Mouse (Mus musculus) frontal cortex, postnatal 14 days (tissue): ENCODE data around the gene Ppp1r12a.

Experiments
- DNase-seq, 2 experiments: peaks; one replicate each; pipeline ENCODE4 v3.0.0; 2022; ENCODE audit warnings: low spot score in 2 of 2

Ppp1r12a gene

GRCm38 (mm10) chr10:108161261-108162256 is at the start of gene Ppp1r12a:
Ppp1r12a (plus strand) TSS chr10:108162193.
- DNase-seq, result peak; percentile 87 to 90

GRCm38 (mm10) chr10:108113361-108114237 is 48.4 kb upstream of the Ppp1r12a start:
- DNase-seq, result no peak

DNA sequence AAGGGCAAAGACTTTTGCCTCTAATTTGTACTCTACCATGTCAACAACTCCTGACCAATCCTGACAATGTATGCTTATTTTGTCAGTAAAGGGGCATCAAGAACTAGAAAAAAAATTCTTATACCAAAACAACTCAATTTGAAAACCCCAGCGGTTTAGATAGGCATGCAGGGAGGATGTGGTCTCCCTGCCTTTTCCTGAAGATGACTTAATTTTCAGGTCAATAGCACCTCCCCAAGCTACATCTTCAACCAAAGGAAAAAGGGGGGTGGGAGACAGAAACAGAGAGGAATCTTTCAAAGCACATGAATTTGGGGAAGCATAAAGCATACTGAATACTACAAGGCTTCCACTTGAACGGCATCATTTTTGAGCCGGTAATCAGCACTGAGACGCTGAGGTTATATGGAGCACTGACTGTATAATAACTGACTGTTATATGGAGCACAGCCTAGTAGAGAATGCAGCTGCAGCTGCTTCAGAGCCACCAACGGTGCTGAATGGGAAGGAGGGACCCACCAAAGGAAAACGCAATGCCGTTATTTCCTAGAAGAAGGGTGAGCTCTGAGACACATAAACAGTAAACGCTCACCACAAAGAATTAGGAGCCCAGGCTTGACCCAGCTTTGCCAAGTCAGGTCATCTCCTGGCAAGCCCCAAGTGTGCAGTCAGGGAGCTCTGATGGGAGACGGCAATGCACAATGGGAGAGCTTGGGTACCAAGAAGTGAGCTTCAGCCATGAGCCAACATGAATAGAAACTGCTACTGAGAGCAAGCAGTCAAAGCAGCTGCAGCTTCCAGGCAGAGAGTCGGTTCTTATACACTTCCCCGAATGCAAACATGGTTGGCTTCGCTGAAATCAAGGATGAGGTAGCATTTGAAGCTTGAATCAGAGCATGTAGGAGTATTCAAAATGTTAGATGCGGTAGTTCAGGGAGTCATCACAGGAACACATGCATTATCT is 43.5 kb upstream of the Ppp1r12a start:
- no peak for DNase-seq

DNA sequence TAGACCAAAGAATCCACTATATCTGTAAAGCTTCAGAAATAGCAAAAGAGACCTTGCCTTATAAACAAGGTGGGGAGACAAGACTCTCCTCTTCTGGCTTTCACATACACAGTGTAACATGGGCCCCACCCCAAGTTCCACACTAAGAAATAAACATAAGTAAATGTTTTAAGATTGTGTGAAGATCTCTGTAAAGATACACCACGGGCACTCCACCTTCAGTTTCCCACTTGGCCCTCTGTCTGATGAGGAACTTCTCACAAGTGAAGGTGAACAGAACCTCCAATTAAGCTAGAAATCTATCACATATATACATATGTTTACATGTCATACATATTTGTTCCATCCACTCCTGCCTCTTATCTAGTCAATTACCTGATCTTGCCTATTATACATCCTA is 42.6 kb upstream of the Ppp1r12a start:
- DNase-seq, result no peak

- no peak for DNase-seq
These were observed 36.9 kb upstream of the Ppp1r12a start for GRCm38 (mm10) chr10:108124934-108125599.

- DNase-seq, result no peak
These were observed 32.8 kb upstream of the Ppp1r12a start for GRCm38 (mm10) chr10:108129167-108129566.

DNA sequence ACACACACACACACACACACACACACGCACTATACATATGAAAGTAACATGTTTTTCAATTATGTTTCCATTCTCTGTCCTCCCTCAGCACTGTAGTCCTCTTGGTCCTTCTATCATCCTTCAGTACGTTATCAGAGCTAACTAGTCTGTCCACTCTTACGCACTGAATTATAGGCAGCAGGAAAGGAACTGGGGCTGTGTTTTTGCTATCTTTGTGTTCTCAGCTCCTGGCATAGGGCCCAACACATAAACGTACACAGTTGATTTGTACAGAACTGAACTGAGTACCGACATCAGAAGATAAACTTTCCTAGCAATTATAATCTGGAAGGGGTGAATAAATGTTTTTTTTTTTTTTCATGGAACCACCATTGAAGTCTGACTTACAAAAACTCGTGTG is 30.1 kb upstream of the Ppp1r12a start:
- DNase-seq, result no peak

GRCm38 (mm10) chr10:108133253-108133652 is 28.7 kb upstream of the Ppp1r12a start:
- DNase-seq, result no peak

DNA sequence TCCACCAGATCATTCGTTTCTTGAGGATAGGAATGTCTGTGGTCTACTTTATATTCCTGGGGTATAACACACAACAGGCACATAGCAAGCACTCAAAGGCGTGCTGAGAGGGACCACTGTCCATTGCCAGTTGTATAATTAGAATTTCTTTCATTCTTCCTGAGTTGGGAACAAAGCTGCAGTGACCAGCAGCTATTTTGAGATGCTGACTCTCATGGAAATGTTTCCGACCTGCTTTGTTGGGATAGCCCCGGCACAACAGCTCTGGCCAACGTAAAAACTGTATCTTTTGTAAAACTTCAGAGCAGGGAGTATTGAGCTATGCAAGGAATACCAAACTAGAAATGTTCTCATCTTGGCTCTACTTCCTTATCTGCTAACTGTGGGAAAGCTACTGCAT is 28.2 kb upstream of the Ppp1r12a start:
- no peak for DNase-seq

DNA sequence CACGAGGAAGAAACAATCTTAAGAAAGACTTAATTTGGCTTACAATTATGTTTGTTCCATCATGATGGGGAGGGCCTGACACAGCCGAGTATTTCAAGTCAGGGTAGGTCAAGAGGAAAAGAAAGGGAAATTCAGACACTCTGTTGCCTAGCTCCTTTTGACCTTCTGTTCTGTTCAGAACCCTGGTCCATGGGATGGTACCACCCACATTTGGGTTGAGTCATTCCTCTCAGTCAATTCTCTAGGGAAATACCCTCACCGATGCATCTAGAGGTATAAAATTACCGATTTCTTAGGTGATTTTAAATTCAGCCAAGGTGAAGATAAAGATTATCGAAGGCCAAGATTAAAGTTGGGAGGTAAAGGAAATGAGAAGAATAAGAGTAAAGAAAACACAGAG is 23.6 kb upstream of the Ppp1r12a start:
- DNase-seq, result no peak

- no peak for DNase-seq
These were observed 22.2 kb upstream of the Ppp1r12a start for GRCm38 (mm10) chr10:108139788-108140187.

DNA sequence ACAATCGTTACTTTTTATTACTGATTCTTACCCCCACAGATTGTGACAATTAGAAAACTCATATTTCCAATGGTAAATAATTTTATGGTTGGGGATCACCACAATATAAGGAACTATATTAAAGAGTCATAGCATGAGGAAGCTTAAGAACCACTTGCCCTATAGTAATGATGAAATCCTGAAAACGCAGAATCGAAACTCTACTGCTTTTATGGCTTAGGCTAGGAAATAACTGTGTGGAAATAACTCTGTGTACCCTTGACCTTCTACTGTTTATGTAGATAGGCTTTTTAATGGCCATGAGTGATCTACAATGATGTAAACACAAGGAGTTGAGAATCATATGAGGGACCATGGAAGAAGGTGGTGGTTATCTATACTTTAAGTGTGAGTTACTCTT is 21.3 kb upstream of the Ppp1r12a start:
- no peak for DNase-seq

GRCm38 (mm10) chr10:108143991-108144525 is 17.9 kb upstream of the Ppp1r12a start:
- no peak for DNase-seq

- DNase-seq, result no peak
These were observed 16.3 kb upstream of the Ppp1r12a start for GRCm38 (mm10) chr10:108145701-108146100.

- no peak for DNase-seq
These were observed 15.0 kb upstream of the Ppp1r12a start for GRCm38 (mm10) chr10:108147031-108147430.

GRCm38 (mm10) chr10:108153301-108153700 is 8.7 kb upstream of the Ppp1r12a start:
- no peak for DNase-seq

DNA sequence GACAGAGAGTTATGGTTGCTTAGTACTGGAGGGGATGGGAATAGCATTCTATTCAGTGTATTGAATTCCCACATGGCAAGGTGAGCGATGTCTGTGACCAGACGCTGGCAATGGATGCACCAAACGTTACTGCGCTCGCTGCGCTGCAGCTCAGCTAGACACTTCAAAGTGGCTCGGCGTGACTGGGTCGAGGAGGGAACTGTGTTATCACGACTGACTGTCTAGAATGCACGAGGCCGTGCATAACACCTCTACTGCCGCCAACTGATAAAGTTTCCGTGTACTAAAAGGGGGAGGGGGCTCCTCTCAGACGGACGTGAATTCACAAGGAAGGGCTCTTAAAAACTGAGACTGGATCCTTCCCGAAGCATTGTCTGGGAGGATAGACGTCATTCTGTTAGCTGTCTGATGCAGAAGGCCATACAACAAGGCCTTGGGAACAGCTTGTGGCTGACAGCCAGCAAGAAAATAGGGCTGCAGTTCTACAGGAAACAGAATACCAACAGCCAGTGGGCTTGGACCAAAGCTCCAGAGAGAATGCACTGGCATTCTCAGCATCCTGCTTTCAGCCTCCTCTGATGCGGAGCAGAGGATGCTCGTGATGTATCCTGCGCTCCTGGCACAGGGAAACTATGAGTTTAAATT is 6.8 kb upstream of the Ppp1r12a start:
- DNase-seq, result no peak

- DNase-seq, result no peak
These were observed 6.3 kb upstream of the Ppp1r12a start for GRCm38 (mm10) chr10:108155687-108156067.

DNA sequence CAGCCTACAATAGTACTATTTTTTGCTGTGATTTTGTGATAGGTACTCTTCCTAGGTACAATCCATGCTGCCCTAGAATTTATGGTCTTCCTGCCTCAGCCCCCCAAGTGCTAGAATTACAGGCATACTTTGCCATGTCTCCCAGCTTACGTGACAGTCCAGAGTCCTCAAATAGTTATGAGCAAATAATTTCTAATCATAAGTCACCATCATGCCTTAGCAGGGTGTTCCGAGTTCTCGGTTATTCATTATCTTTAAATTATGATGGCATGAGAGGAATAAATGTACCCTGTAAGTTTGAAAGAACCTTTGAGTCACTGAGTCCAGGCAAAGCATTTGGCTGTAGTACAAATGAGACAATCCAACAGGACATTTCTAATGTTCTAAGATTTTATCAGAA is 5.9 kb upstream of the Ppp1r12a start:
- no peak for DNase-seq

GRCm38 (mm10) chr10:108159002-108159401 is 3.0 kb upstream of the Ppp1r12a start:
- no peak for DNase-seq
